Mouse (Mus musculus) stomach, embryonic 15.5 days (tissue): ENCODE measurements around the gene Slc41a3. TPM values are rescaled to one million over a fixed set of nuclear protein-coding genes. Genes with fewer than 3 reads are reported as not detected.

Experiments used
- ATAC-seq: fragments of 200-750 bp; cut with Nextera tagmentation; 2 replicates; pipeline ENCODE4 v1.8.0; 2017; ENCODE audit warnings: low read depth, moderate number of reproducible peaks, moderate TSS enrichment; ENCODE audit not compliant: insufficient read depth, low FRiP score
- H3K27ac ChIP-seq: fragments of 300-500 bp; sonication (generic); 2 replicates; pipeline ENCODE4 v1.5.1; 2015; ENCODE audit warnings: mild to moderate bottlenecking, inconsistent platforms
- H3K27me3 ChIP-seq: fragments of 300-500 bp; sonication (generic); replicated peaks from 2 replicates; pipeline ENCODE4 v1.6.1; 2015; ENCODE audit warnings: inconsistent platforms
- H3K36me3 ChIP-seq: fragments of 300-500 bp; sonication (generic); 2 replicates; pipeline ENCODE4 v1.6.1; 2015; ENCODE audit warnings: inconsistent platforms
- H3K4me1 ChIP-seq: fragments of 300-500 bp; sonication (generic); 2 replicates; pipeline ENCODE4 v1.6.1; 2015; ENCODE audit warnings: inconsistent platforms
- H3K4me2 ChIP-seq: fragments of 300-500 bp; sonication (generic); 2 replicates; pipeline ENCODE4 v1.6.1; 2015; ENCODE audit warnings: mild to moderate bottlenecking, inconsistent platforms
- H3K4me3 ChIP-seq: fragments of 300-500 bp; sonication (generic); replicated peaks from 2 replicates; pipeline ENCODE4 v1.5.1; 2015; ENCODE audit warnings: inconsistent platforms
- H3K9ac ChIP-seq: fragments of 300-500 bp; sonication (generic); 2 replicates; pipeline ENCODE4 v1.6.1; 2015; ENCODE audit warnings: inconsistent platforms
- H3K9me3 ChIP-seq: fragments of 300-500 bp; sonication (generic); 2 replicates; pipeline ENCODE4 v1.6.1; 2016; ENCODE audit warnings: inconsistent platforms
- WGBS: fragments of 180-500 bp; shearing (Covaris S2); methylation state at CpG from one replicate; pipeline ENCODE4 v1.1.7; 2015; 5-methylcytosine and 5-hydroxymethylcytosine counted together
- polyA plus RNA-seq: library from polyadenylated mRNA; unstranded; fragments of >200 nt; fragmentation: Nextera tagmentation; extraction: Ambion mirVana; gene quantifications from 2 replicates; pipeline ENCODE4 v1.2.1, GENCODE M21; 2015

The Slc41a3 gene
- polyA plus RNA-seq, 1 experiment from 2014 or later = 7.7 TPM

- Histone ChIP-seq H3K27ac (no peak overlapping the region), H3K27me3 (no peaks in the 10 kb centered on the region), H3K4me2 (no peak overlapping the region), H3K9ac (no peak overlapping the region), H3K36me3 (no peaks in the 10 kb centered on the region), H3K4me1 (peaks cover under 1% of the 10 kb centered on the region; the same call in 1 of the 2 replicates), H3K9me3 (no peaks in the 10 kb centered on the region), H3K4me3 (0 out of 2 replicates have a peak overlapping the region, but pooled peaks have one; percentile 0)
- 57% methylated on average over 19 of the region's 19 CpGs for WGBS
- ATAC-seq = peak; percentile 36
Measured at GRCm38 (mm10) chr6:90618821-90619636, 14.5 kb downstream of the Slc41a3 start.

- H3K27ac ChIP-seq = no peak overlapping the region
- ATAC-seq = no peak
- H3K4me2 ChIP-seq = no peak overlapping the region
- no peaks in the 10 kb centered on the region for H3K36me3 ChIP-seq
- 80% methylated on average over 5 of the region's 5 CpGs for WGBS
- H3K9me3 ChIP-seq = no peaks in the 10 kb centered on the region
- no peak overlapping the region for H3K9ac ChIP-seq
- H3K4me3 ChIP-seq = 0 out of 2 replicates have a peak overlapping the region, but pooled peaks have one; percentile 0
- H3K4me1 ChIP-seq = peaks cover 3% of the 10 kb centered on the region; the same call in 1 of the 2 replicates
- no peaks in the 10 kb centered on the region for H3K27me3 ChIP-seq
Measured at GRCm38 (mm10) chr6:90619936-90620335, 15.4 kb downstream of the Slc41a3 start.

- Histone ChIP-seq H3K4me2 (no peak overlapping the region), H3K4me1 (peaks cover 3% of the 10 kb centered on the region; the same call in 1 of the 2 replicates), H3K27me3 (no peaks in the 10 kb centered on the region), H3K36me3 (no peaks in the 10 kb centered on the region), H3K27ac (no peak overlapping the region), H3K9me3 (no peaks in the 10 kb centered on the region), H3K4me3 (no peak overlapping the region), H3K9ac (no peak overlapping the region)
- ATAC-seq = no peak
- WGBS = 56% methylated on average over 9 of the region's 9 CpGs
Measured at GRCm38 (mm10) chr6:90620791-90621583, 16.5 kb downstream of the Slc41a3 start.

- no peak overlapping the region for H3K9ac ChIP-seq
- H3K4me3 ChIP-seq = no peak overlapping the region
- no peaks in the 10 kb centered on the region for H3K9me3 ChIP-seq
- peaks cover 3% of the 10 kb centered on the region; the same call in 1 of the 2 replicates for H3K4me1 ChIP-seq
- no peaks in the 10 kb centered on the region for H3K27me3 ChIP-seq
- no peak overlapping the region for H3K4me2 ChIP-seq
- no peak for ATAC-seq
- no peaks in the 10 kb centered on the region for H3K36me3 ChIP-seq
- H3K27ac ChIP-seq = no peak overlapping the region
- 50% methylated on average over 6 of the region's 6 CpGs for WGBS
Measured at GRCm38 (mm10) chr6:90621584-90621890, 17.0 kb downstream of the Slc41a3 start.

GRCm38 (mm10) chr6:90622758-90623455 lies 18.4 kb downstream of the Slc41a3 start:
- Histone ChIP-seq H3K9me3 (no peaks in the 10 kb centered on the region), H3K36me3 (no peaks in the 10 kb centered on the region), H3K27me3 (no peaks in the 10 kb centered on the region), H3K4me3 (no peak overlapping the region), H3K27ac (peak overlapping the region; percentile 60), H3K4me1 (peaks cover 3% of the 10 kb centered on the region; the same call in 1 of the 2 replicates), H3K9ac (no peak overlapping the region), H3K4me2 (no peak overlapping the region; the same call in 1 of the 2 replicates)
- peak; percentile 92 for ATAC-seq
- 46% methylated on average over 11 of the region's 11 CpGs for WGBS

- ATAC-seq = no peak
- H3K36me3 ChIP-seq = no peaks in the 10 kb centered on the region
- no peak overlapping the region for H3K9ac ChIP-seq
- H3K27me3 ChIP-seq = no peaks in the 10 kb centered on the region
- H3K27ac ChIP-seq = no peak overlapping the region
- H3K4me3 ChIP-seq = no peak overlapping the region
- H3K9me3 ChIP-seq = no peaks in the 10 kb centered on the region
- peaks cover 3% of the 10 kb centered on the region; the same call in 1 of the 2 replicates for H3K4me1 ChIP-seq
- WGBS = 61% methylated on average over 5 of the region's 5 CpGs
- no peak overlapping the region for H3K4me2 ChIP-seq
Measured at GRCm38 (mm10) chr6:90623456-90623836, 18.9 kb downstream of the Slc41a3 start.

GRCm38 (mm10) chr6:90624184-90624583 lies 19.7 kb downstream of the Slc41a3 start:
- Histone ChIP-seq H3K27ac (peak overlapping the region; percentile 16; the same call in 1 of the 2 replicates), H3K9me3 (no peaks in the 10 kb centered on the region), H3K4me1 (peaks cover 3% of the 10 kb centered on the region; the same call in 1 of the 2 replicates), H3K36me3 (no peaks in the 10 kb centered on the region), H3K4me3 (no peak overlapping the region), H3K27me3 (no peaks in the 10 kb centered on the region), H3K4me2 (no peak overlapping the region), H3K9ac (no peak overlapping the region)
- ATAC-seq = no peak
- WGBS = 55% methylated on average over 6 of the region's 6 CpGs

- H3K9ac ChIP-seq = no peak overlapping the region
- no peak for ATAC-seq
- H3K4me1 ChIP-seq = peaks cover 3% of the 10 kb centered on the region; the same call in 1 of the 2 replicates
- no peaks in the 10 kb centered on the region for H3K27me3 ChIP-seq
- H3K4me2 ChIP-seq = no peak overlapping the region
- no peaks in the 10 kb centered on the region for H3K36me3 ChIP-seq
- WGBS = 71% methylated on average over 11 of the region's 11 CpGs
- H3K4me3 ChIP-seq = no peak overlapping the region
- no peaks in the 10 kb centered on the region for H3K9me3 ChIP-seq
- no peak overlapping the region for H3K27ac ChIP-seq
Measured at GRCm38 (mm10) chr6:90624733-90625132, 20.2 kb downstream of the Slc41a3 start.

GRCm38 (mm10) chr6:90625207-90625994 lies 20.9 kb downstream of the Slc41a3 start:
- WGBS = 83% methylated on average over 7 of the region's 7 CpGs
- Histone ChIP-seq H3K4me3 (no peak overlapping the region), H3K27ac (no peak overlapping the region), H3K4me1 (peaks cover 3% of the 10 kb centered on the region; the same call in 1 of the 2 replicates), H3K27me3 (no peaks in the 10 kb centered on the region), H3K4me2 (no peak overlapping the region), H3K9ac (no peak overlapping the region), H3K9me3 (no peaks in the 10 kb centered on the region), H3K36me3 (no peaks in the 10 kb centered on the region)
- no peak for ATAC-seq

GRCm38 (mm10) chr6:90627556-90627955 lies 23.0 kb downstream of the Slc41a3 start:
- WGBS = 82% methylated on average over 4 of the region's 4 CpGs
- H3K4me2 ChIP-seq = no peak overlapping the region
- H3K27ac ChIP-seq = no peak overlapping the region
- H3K4me1 ChIP-seq = peaks cover 3% of the 10 kb centered on the region; the same call in 1 of the 2 replicates
- H3K36me3 ChIP-seq = no peaks in the 10 kb centered on the region
- no peaks in the 10 kb centered on the region for H3K9me3 ChIP-seq
- H3K27me3 ChIP-seq = no peaks in the 10 kb centered on the region
- H3K9ac ChIP-seq = no peak overlapping the region
- ATAC-seq = no peak
- H3K4me3 ChIP-seq = no peak overlapping the region

GRCm38 (mm10) chr6:90629506-90629905 lies 25.0 kb downstream of the Slc41a3 start:
- no peak for ATAC-seq
- 77% methylated on average over 6 of the region's 6 CpGs for WGBS
- no peaks in the 10 kb centered on the region for H3K4me1 ChIP-seq

More at GRCm38 (mm10) chr6:90629506-90629905, 25.0 kb downstream of the Slc41a3 start:
- no peaks in the 10 kb centered on the region for H3K36me3 ChIP-seq
- H3K9me3 ChIP-seq = no peaks in the 10 kb centered on the region
- no peak overlapping the region for H3K27ac ChIP-seq
- H3K4me3 ChIP-seq = no peak overlapping the region
- no peak overlapping the region for H3K4me2 ChIP-seq
- H3K9ac ChIP-seq = no peak overlapping the region
- no peaks in the 10 kb centered on the region for H3K27me3 ChIP-seq
